Mouse (Mus musculus): ENCODE data around the gene Gm2056. TPM values are rescaled to one million over a fixed set of nuclear protein-coding genes. Genes with fewer than 3 reads are reported as not detected.
"Not testable (repeated sequence)": the region's sequence is repeated elsewhere in the genome, so short reads cannot be mapped to it uniquely, and the experiment has no call there.

Gene Gm2056
- total RNA-seq (2021) = not detected
- long read RNA-seq, experiment 1 = 0 reads
- long read RNA-seq, experiment 2 = 0 reads

DNA sequence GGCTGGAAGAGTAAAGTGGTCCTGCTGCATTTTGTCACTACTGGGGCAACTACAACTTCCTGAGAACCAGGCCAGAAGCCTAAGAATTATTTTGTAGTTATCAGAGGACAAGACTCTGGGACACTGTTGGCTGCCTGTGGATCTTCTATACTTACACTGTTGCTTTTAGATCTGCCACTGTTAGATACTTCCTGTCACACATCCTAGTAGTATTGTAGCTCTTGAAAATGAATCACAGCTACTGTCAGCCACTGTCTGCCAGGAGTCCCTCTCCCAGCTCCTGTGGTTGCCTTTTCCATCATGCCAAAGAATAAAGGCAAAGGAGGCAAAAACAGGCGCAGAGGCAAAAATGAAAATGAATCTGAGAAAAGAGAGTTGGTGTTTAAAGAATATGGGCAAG, at the start of gene Gm2056:
Gene Gm2056, plus strand, starts transcription at position 301 of the 400 bp plus-strand sequence.
- not testable (repeated sequence) for DNase-seq

DNA sequence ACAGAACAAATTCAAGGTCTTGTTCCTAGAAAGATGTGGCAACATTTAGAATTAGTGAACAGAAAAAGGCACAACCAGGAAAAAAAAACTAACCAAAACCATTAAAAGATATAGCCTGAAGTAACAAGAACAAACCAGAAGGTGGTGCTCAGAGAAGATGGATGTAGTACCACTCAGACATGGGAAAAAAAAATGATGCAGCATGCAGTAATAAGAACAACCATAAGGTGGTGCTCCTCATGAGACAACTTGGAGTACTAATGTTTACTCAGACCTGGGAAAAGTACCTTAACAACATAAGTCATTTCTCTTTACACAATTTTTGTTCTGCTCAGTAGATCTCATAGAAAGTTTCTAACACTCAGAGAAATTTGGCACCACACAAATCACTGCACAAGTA, 42.8 kb upstream of the Gm2056 start:
- DNase-seq = not testable (repeated sequence)

GRCm38 (mm10) chr12:88004118-88004517, 22.7 kb upstream of the Gm2056 start:
- not testable (repeated sequence) for DNase-seq

GRCm38 (mm10) chr12:88011548-88011947, 15.3 kb upstream of the Gm2056 start, which contains the start of gene Gm2075:
TSS of gene Gm2075 (plus strand) at chr12:88011848.
- DNase-seq = not testable (repeated sequence)

DNA sequence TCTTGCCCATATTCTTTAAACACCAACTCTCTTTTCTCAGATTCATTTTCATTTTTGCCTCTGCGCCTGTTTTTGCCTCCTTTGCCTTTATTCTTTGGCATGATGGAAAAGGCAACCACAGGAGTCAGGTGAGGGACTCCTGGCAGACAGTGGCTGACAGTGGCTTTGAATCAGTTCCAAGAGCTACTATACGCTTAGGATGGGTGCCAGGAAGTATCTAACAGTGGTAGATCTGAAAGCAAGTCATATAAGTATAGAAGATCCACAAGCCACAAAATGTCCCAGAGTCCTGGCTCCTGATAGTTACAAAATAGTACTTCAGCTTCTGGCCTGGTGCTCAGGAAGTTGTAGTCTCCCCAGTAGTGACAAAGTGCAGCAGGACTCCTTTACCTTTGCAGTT, 8.1 kb upstream of the Gm2056 start, which contains the start of gene Gm6803:
Gene Gm6803, minus strand, starts transcription at position 101 of the 400 bp plus-strand sequence.
- DNase-seq = not testable (repeated sequence)

GRCm38 (mm10) chr12:88032250-88032649, 5.4 kb downstream of the Gm2056 start:
- DNase-seq = not testable (repeated sequence)

DNA sequence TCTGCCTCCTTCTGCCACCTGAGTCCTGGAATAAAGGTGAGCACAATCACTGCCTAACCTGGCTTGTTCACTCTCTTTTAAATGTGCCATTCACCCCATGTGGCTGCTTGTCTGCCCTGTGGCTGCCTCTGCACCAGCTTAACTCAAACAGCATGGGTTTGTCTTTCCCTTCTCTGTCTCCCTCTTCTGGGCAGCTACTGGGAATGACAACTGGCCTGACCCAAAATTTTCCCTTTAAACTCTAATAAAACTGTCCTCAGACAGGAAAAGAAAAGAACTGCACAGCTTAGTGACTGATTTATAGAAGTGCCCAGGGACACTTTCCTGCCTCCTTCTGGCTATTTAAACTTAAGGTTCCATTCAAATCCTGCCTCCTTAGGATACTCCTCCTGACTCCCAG, 12.3 kb downstream of the Gm2056 start:
- DNase-seq = not testable (repeated sequence)

- DNase-seq = not testable (repeated sequence)
These were observed 12.9 kb downstream of the Gm2056 start for GRCm38 (mm10) chr12:88039703-88040102.

DNA sequence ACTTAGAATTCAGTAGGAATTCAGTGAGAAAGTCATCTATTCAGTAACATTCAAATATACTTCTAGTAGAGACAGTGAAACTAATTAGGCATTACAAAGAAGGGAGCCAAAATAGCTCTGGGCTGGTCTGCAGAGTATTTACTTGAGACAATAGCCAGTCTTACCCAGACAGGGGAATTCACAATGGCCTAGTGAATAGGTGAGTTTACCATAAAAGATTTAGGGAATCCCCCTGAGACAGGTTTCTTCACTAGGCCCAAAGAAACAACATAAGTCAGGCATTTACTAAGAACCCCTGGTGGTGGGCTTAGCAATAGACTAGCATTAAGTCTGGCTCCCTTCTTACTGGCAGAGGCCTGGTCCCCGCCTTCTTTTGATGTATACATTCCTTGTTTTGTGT, 18.4 kb downstream of the Gm2056 start:
- DNase-seq = not testable (repeated sequence)

Other genes starting within 250 kb of the Gm2056 start
- gene Gm21936, start 231.5 kb upstream of the Gm2056 start, total RNA-seq (2021) = not detected
- not detected for gene BB287469, start 210.4 kb upstream of the Gm2056 start, total RNA-seq (2021)
- gene Gm2001, start 184.7 kb upstream of the Gm2056 start, total RNA-seq (2021) = not detected
- gene Gm2016, start 152.9 kb upstream of the Gm2056 start, total RNA-seq (2021) = not detected
- not detected for gene Gm2022, start 131.6 kb upstream of the Gm2056 start, total RNA-seq (2021)
- gene Gm2035, start 107.1 kb upstream of the Gm2056 start, total RNA-seq (2021) = not detected
- gene Gm2042, start 72.9 kb upstream of the Gm2056 start, total RNA-seq (2021) = not detected
- gene Gm2075, start 15.2 kb upstream of the Gm2056 start, total RNA-seq (2021) = not detected
- not detected for gene Gm6803, start 8.2 kb upstream of the Gm2056 start, total RNA-seq (2021)
- not detected for gene Gm16368, start 56.7 kb downstream of the Gm2056 start, total RNA-seq (2021)
- not detected for gene Gm10436, start 155.1 kb downstream of the Gm2056 start, total RNA-seq (2021)
- gene Gm8332, start 223.1 kb downstream of the Gm2056 start, total RNA-seq (2021) = not detected
- not detected for gene Gm5662, start 247.5 kb downstream of the Gm2056 start, total RNA-seq (2021)